Mouse (Mus musculus): ENCODE data around the gene Tor3a.

- TF ChIP-seq CTCF (IDR thresholded peaks at IDR 0.05; ENCODE audit: low read depth) = no peak
- no peak for TF ChIP-seq EP300 (IDR thresholded peaks at IDR 0.05; ENCODE audit: low read depth)
These were observed 39.0 kb downstream of the Tor3a start for GRCm38 (mm10) chr1:156635148-156635547.

All from liver, embryonic 14.5 days (tissue).